Mouse (Mus musculus) heart, embryonic 16.5 days (tissue): ENCODE measurements around the gene Nrp2. TPM values are rescaled to one million over a fixed set of nuclear protein-coding genes. Genes with fewer than 3 reads are reported as not detected.
A peak's percentile ranks its signal among the peaks of the same experiment; 100 is the strongest.

Experiments
- ATAC-seq: fragments of 200-750 bp; cut with Nextera tagmentation; replicated peaks from 2 replicates; pipeline ENCODE4 v1.8.0; 2017; ENCODE audit warnings: moderate number of reproducible peaks; ENCODE audit not compliant: insufficient read depth, low FRiP score; ENCODE audit errors: extremely low read depth
- H3K27ac ChIP-seq: fragments of 300-500 bp; sonication (generic); 2 replicates; pipeline ENCODE4 v1.5.1; 2014; ENCODE audit warnings: mild to moderate bottlenecking, low read length, control low read depth, moderate library complexity
- H3K27me3 ChIP-seq: fragments of 300-500 bp; sonication (generic); 2 replicates; pipeline ENCODE4 v1.6.1; 2014; ENCODE audit warnings: low read length, mixed read lengths; ENCODE audit not compliant: control insufficient read depth, insufficient read depth
- H3K36me3 ChIP-seq: fragments of 300-500 bp; sonication (generic); 2 replicates; pipeline ENCODE4 v1.6.1; 2014; ENCODE audit not compliant: control insufficient read depth, insufficient read depth
- H3K4me1 ChIP-seq: fragments of 300-500 bp; sonication (generic); 2 replicates; pipeline ENCODE4 v1.6.1; 2014; ENCODE audit warnings: low read length, mixed read lengths; ENCODE audit not compliant: control insufficient read depth, insufficient read depth
- H3K4me2 ChIP-seq: fragments of 300-500 bp; sonication (generic); 2 replicates; pipeline ENCODE4 v1.6.1; 2014; ENCODE audit warnings: low read depth, mild to moderate bottlenecking, control low read depth, low read length
- H3K4me3 ChIP-seq: fragments of 300-500 bp; sonication (generic); 2 replicates; pipeline ENCODE4 v1.5.1; 2014; ENCODE audit warnings: mild to moderate bottlenecking, control low read depth, low read length
- H3K9ac ChIP-seq: fragments of 300-500 bp; sonication (generic); 2 replicates; pipeline ENCODE4 v1.6.1; 2014; ENCODE audit warnings: low read length, control low read depth
- H3K9me3 ChIP-seq: fragments of 300-500 bp; sonication (generic); replicated peaks from 2 replicates; pipeline ENCODE4 v1.6.1; 2016; ENCODE audit warnings: low read length; ENCODE audit not compliant: control insufficient read depth
- WGBS: fragments of 180-500 bp; shearing (Covaris S2); extraction: QIAGEN DNeasy Blood & Tissue Kit; methylation state at CpG from one replicate; pipeline ENCODE4 v1.1.7; 2014; 5-methylcytosine and 5-hydroxymethylcytosine counted together
- polyA plus RNA-seq: library from polyadenylated mRNA; unstranded; fragments of >200 nt; fragmentation: Nextera tagmentation; extraction: Ambion mirVana; gene quantifications from 2 replicates; pipeline ENCODE4 v1.2.1, GENCODE M21; 2015

The Nrp2 gene
- polyA plus RNA-seq, 1 experiment from 2014 or later: 6.9 TPM

DNA sequence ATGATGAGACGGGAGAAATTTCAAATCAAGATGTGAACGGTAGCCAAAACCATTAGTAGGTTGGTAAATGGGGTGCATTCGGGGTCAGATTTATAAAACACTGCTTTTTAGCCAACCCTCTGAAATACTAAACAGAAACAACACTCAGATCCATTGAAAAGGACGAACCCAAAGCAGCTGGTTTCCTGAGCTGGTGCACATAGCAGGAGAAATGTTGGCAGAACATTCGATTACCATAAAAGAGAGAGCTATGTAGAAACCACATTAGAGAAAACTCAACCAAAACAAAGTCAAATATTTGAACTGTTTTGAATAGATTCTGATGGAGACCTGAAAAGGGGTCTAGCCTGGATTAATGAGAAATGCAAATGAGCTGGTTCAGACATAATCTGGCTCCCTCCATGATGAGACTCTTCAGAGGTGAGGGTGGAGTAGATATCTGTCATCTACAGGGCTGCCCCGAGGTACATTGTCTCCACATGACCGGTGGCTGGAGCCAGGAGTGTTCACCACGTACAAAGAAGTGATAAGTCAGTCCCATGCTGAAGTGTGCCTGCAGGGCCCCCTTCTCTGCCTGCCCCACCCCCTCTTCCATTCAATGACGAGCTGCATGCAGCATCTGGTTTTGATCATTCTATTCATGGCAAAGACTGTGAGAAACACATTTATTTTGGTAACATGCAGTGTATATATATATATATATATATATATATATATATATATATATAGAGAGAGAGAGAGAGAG is 156.6 kb downstream of the Nrp2 start:
- 47% methylated on average over 9 of the region's 9 CpGs for WGBS
- Histone ChIP-seq H3K27ac (peak overlapping the region; percentile 76), H3K9me3 (peaks cover 8% of the 10 kb centered on the region; the same call in 1 of the 2 replicates)

DNA sequence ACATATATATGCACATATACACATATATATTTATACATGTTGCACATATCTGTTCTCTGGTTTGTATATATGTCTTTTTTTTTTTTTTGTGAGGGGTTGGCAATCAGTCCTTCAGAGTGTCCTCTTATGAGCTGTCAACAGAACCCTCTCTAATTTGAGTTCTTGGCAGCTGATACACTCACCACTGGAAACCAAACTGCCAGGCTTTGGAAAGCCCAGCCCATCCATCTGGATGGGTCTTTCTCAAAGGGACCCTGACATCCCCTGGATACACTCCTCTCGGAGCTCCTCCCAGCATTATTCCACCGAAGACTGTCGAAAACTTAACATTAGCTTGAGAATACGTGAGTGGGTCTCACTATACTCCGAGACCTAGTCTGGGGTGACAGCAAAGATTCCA is 157.2 kb downstream of the Nrp2 start:
- Histone ChIP-seq H3K9me3 (peaks cover 8% of the 10 kb centered on the region; the same call in 1 of the 2 replicates), H3K4me3 (no peak overlapping the region), H3K9ac (peak overlapping the region; percentile 27), H3K36me3 (no peaks in the 10 kb centered on the region), H3K27ac (peak overlapping the region; percentile 99), H3K4me1 (peaks cover 11% of the 10 kb centered on the region), H3K27me3 (no peaks in the 10 kb centered on the region), H3K4me2 (peak overlapping the region; percentile 56)
- WGBS: 31% methylated on average over 5 of the region's 5 CpGs
- ATAC-seq: peak; percentile 71

More for the DNA sequence above, 156.6 kb downstream of the Nrp2 start:
- ATAC-seq: peak; percentile 90
- Histone ChIP-seq H3K27me3 (no peaks in the 10 kb centered on the region), H3K4me1 (peaks cover 11% of the 10 kb centered on the region), H3K4me3 (no peak overlapping the region), H3K36me3 (no peaks in the 10 kb centered on the region), H3K4me2 (no peak overlapping the region), H3K9ac (no peak overlapping the region)

DNA sequence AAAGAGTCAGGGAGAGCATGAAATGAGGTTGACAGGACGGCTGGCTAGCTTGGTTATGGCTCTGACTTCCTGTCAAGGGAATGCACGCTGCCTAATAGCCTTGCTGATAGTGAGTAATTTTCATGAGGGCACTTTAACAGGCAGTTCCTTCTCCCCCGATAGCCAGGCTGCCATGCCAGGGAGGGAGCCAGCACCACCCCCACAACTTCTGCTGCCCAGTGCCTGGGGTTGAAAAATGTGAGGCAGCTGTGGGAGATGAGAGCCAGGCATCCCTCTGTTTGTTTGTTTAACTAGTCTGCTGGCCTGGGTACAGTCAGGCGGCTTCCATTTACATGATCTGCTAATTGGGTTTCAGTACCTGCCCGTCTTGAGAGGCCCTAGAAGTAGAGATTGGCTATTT is 157.7 kb downstream of the Nrp2 start:
- no peak overlapping the region for H3K4me3 ChIP-seq

More for the DNA sequence above, 157.7 kb downstream of the Nrp2 start:
- Histone ChIP-seq H3K9ac (peak overlapping the region; percentile 27), H3K4me1 (peaks cover 11% of the 10 kb centered on the region), H3K36me3 (no peaks in the 10 kb centered on the region), H3K27me3 (no peaks in the 10 kb centered on the region), H3K4me2 (peak overlapping the region; percentile 56), H3K9me3 (peaks cover 8% of the 10 kb centered on the region; the same call in 1 of the 2 replicates), H3K27ac (peak overlapping the region; percentile 99)
- ATAC-seq: peak; percentile 87
- WGBS: 6% methylated on average over 5 of the region's 5 CpGs
